Mouse (Mus musculus): ENCODE data around the gene Tusc2.

GRCm38 (mm10) chr9:107566041-107566709 lies 3.1 kb downstream of the Tusc2 start:
- TF ChIP-seq CTCF (conservative IDR thresholded peaks at IDR 0.05; ENCODE audit: low read length) (peak; percentile 91), POU5F1 (IDR thresholded peaks at IDR 0.05; ENCODE audit: borderline replicate concordance, low read length) (no peak), NANOG (IDR thresholded peaks at IDR 0.05; ENCODE audit: borderline replicate concordance, low read length) (no peak)

All from E14TG2a.4 (cell line).